Mouse (Mus musculus): ENCODE measurements around the gene Cyp1a2. TPM values are rescaled to one million over a fixed set of nuclear protein-coding genes. Genes with fewer than 3 reads are reported as not detected.

Gene Cyp1a2
- polyA plus RNA-seq, 1 experiment: not detected

DNA sequence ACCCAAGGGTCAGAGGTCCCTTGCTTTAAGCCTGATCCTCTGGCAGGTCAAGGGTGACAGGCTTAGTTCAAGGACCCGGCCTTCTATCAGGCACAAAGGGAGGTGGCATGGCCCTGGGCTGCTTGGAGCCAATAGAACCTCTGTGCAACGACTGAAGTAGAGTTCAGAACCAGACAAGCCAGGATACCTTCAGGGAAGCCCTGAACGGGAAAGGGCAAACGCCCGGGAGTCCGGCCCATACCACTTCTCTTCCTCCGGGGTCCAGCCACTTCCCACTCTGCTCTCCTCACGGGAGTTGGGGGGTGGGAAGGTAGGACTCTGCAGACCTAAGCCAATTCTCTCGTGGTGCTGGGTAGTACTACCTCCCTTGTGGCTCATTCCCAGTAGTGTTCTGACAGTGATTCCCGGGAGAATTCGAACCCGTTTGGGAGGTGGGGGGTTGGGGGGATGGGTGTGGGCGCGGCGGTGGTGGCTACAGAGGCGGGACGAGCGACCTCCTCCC, 39.0 kb downstream of the Cyp1a2 start:
- peak overlapping the region; percentile 100 for H3K27ac ChIP-seq (ENCODE audit: insufficient read depth, low read length)
- H3K4me3 ChIP-seq (ENCODE audit: extremely low read depth, insufficient read depth, insufficient read length): peak overlapping the region; percentile 96
- peaks cover 5% of the 10 kb centered on the region; the same call in 1 of the 2 replicates for H3K36me3 ChIP-seq (ENCODE audit: control insufficient read depth, insufficient read depth, low read length)
- TF ChIP-seq POLR2A (IDR thresholded peaks at IDR 0.05; ENCODE audit: low read depth, low read length): no peak
- no peak for TF ChIP-seq CTCF (IDR thresholded peaks at IDR 0.05; ENCODE audit: extremely low read depth, insufficient read depth, insufficient read length, insufficient replicate concordance)
- no peaks in the 10 kb centered on the region for H3K27me3 ChIP-seq (ENCODE audit: control insufficient read depth, insufficient read depth, low read length)
- DNase-seq (ENCODE audit: low read depth in 1 of 2, low spot score in 2 of 2): peak in 1 of 2 experiments; percentile 9
- peaks cover 49% of the 10 kb centered on the region; the same call in 1 of the 2 replicates for H3K4me1 ChIP-seq (ENCODE audit: control insufficient read depth, insufficient read depth, insufficient read length)
- WGBS: under 1% methylated on average over 18 of the region's 18 CpGs

DNA sequence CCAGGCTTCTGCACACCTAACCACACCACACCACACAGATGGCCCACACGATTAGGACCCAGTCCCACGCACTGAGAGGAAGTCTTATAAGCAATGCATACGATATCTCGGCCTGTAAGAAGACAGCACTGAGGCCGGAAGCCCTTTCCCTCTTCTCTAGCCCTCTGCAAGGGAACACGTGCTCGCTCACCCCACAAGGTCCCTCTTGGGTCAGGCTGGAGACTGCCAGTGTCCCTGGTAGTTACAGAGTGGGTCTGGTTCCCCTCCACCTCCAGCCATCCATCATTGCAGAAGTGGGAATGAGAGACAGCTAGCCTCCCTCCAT, 39.7 kb downstream of the Cyp1a2 start:
- TF ChIP-seq POLR2A (IDR thresholded peaks at IDR 0.05; ENCODE audit: low read depth, low read length) (peak; percentile 71), CTCF (IDR thresholded peaks at IDR 0.05; ENCODE audit: extremely low read depth, insufficient read depth, insufficient read length, insufficient replicate concordance) (no peak)
- Histone ChIP-seq H3K27ac (ENCODE audit: insufficient read depth, low read length) (peak overlapping the region; percentile 100), H3K36me3 (ENCODE audit: control insufficient read depth, insufficient read depth, low read length) (peaks cover 5% of the 10 kb centered on the region; the same call in 1 of the 2 replicates), H3K4me1 (ENCODE audit: control insufficient read depth, insufficient read depth, insufficient read length) (peaks cover 54% of the 10 kb centered on the region; the same call in 1 of the 2 replicates), H3K4me3 (ENCODE audit: extremely low read depth, insufficient read depth, insufficient read length) (peak overlapping the region; percentile 96), H3K27me3 (ENCODE audit: control insufficient read depth, insufficient read depth, low read length) (no peaks in the 10 kb centered on the region)
- WGBS: 0% methylated on average over 7 of the region's 7 CpGs
- peak in 1 of 2 experiments; percentile 64 for DNase-seq (ENCODE audit: low read depth in 1 of 2, low spot score in 2 of 2)

DNA sequence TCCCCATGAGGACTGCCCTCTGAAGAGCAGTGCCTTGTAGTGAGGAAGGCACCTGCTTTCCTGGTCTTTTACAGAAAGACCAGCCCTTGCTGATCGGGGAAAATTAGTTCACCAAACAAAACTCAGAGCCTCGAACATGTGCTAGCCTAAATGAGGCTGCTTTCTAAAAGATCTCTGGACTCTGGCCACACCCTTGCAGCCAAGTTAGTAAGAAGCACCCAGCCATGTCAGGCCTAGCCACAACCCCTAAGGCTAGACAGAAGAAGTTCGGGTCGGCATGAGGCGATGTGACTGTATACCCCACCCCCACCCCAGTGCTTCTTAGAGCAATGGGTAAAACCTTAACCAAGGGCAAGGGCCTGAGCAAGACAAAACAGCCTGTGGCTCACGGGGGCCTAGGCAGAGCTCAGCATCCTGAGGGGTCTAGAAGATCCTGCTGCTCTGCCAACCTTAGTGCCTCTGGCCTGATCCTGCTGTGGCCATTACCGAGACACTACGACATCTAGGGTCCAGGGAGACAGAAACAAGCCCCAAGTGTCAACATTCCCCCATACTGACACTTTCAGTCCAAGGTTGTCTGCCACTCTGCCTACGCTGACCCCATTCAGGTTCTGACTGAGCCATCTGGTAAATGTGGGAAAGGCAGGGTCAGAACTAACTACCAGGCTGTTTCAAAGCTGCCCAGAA, 40.2 kb downstream of the Cyp1a2 start:
- Histone ChIP-seq H3K27ac (ENCODE audit: insufficient read depth, low read length) (peak overlapping the region; percentile 100), H3K27me3 (ENCODE audit: control insufficient read depth, insufficient read depth, low read length) (no peaks in the 10 kb centered on the region), H3K36me3 (ENCODE audit: control insufficient read depth, insufficient read depth, low read length) (peaks cover 5% of the 10 kb centered on the region; the same call in 1 of the 2 replicates), H3K4me1 (ENCODE audit: control insufficient read depth, insufficient read depth, insufficient read length) (peaks cover 51% of the 10 kb centered on the region; the same call in 1 of the 2 replicates), H3K4me3 (ENCODE audit: extremely low read depth, insufficient read depth, insufficient read length) (peak overlapping the region; percentile 96)
- DNase-seq (ENCODE audit: low read depth in 1 of 2, low spot score in 2 of 2): peak in 1 of 2 experiments; percentile 63
- TF ChIP-seq POLR2A (IDR thresholded peaks at IDR 0.05; ENCODE audit: low read depth, low read length): no peak
- TF ChIP-seq CTCF (IDR thresholded peaks at IDR 0.05; ENCODE audit: extremely low read depth, insufficient read depth, insufficient read length, insufficient replicate concordance): no peak
- WGBS: 5% methylated on average over 9 of the region's 9 CpGs

DNA sequence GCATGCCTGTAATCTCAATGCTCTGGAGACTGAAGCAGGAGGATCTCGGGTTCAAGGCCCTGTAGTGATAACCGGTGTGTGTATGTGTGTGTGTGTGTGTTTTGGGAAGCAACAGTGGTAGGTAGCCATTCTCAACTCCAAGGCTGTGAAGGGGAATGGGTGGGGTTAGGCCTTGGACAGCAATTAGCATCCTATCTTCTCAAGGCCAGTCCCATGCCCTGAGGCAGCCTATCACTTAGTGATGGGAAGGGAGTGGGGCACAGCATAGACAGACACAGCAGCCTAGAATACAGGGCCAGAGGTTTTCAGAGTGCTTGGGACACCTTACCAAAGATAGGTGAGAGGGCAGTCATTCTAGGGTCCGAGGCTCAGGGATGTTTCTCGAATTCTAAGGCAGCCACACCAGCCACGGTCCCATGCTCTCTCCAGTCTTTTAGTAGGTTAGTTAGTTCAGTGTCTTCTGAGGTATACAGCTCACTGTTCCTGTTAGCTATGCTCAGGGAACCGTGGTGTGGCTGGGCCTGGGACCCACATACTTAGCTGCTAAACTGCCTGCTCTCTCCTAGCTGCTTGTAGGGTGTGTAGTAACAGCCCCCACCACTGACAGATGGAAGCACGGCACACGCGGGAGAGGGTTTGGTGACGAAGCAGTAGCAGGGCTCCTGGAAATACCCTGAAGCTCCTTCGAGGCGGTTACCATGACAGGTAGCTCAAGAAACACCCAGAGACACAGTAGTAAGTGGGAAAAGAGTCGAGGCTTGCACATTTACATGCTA, 41.5 kb downstream of the Cyp1a2 start:
- WGBS: 30% methylated on average over 13 of the region's 13 CpGs
- H3K27me3 ChIP-seq (ENCODE audit: control insufficient read depth, insufficient read depth, low read length): no peaks in the 10 kb centered on the region
- H3K4me3 ChIP-seq (ENCODE audit: extremely low read depth, insufficient read depth, insufficient read length): peak overlapping the region; percentile 96
- H3K4me1 ChIP-seq (ENCODE audit: control insufficient read depth, insufficient read depth, insufficient read length): peaks cover 45% of the 10 kb centered on the region
- peaks cover 5% of the 10 kb centered on the region; the same call in 1 of the 2 replicates for H3K36me3 ChIP-seq (ENCODE audit: control insufficient read depth, insufficient read depth, low read length)
- TF ChIP-seq CTCF (IDR thresholded peaks at IDR 0.05; ENCODE audit: extremely low read depth, insufficient read depth, insufficient read length, insufficient replicate concordance): no peak
- no peak for TF ChIP-seq POLR2A (IDR thresholded peaks at IDR 0.05; ENCODE audit: low read depth, low read length)
- no peak for DNase-seq (ENCODE audit: low read depth in 1 of 2, low spot score in 2 of 2)
- peak overlapping the region; percentile 100 for H3K27ac ChIP-seq (ENCODE audit: insufficient read depth, low read length)

DNA sequence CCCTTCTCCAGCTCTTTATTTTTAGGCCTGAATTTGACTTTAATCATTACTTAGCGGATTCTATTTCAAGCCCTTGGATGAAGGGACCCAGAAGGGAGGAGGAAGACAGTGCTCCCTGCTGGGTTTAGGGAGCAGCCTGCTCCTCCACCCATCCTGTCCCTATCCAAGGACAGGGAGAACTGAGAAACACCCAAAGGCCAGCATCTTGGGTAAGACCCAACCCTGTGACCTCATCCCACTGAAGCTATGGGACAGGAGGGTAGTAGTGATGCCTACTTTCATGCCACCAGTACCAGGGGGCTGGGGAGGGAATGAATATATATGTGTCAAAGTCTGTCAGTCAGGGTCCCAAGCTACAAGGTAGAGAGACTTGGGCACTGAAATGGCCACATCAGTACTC, 42.5 kb downstream of the Cyp1a2 start:
- Histone ChIP-seq H3K36me3 (ENCODE audit: control insufficient read depth, insufficient read depth, low read length) (peaks cover 5% of the 10 kb centered on the region; the same call in 1 of the 2 replicates), H3K27ac (ENCODE audit: insufficient read depth, low read length) (peak overlapping the region; percentile 100), H3K4me3 (ENCODE audit: extremely low read depth, insufficient read depth, insufficient read length) (peak overlapping the region; percentile 11; the same call in 1 of the 2 replicates), H3K27me3 (ENCODE audit: control insufficient read depth, insufficient read depth, low read length) (no peaks in the 10 kb centered on the region), H3K4me1 (ENCODE audit: control insufficient read depth, insufficient read depth, insufficient read length) (peaks cover 45% of the 10 kb centered on the region)
- WGBS: 71% methylated on average over 1 of the region's 1 CpGs
- TF ChIP-seq CTCF (IDR thresholded peaks at IDR 0.05; ENCODE audit: extremely low read depth, insufficient read depth, insufficient read length, insufficient replicate concordance) (no peak), POLR2A (IDR thresholded peaks at IDR 0.05; ENCODE audit: low read depth, low read length) (no peak)
- no peak for DNase-seq (ENCODE audit: low read depth in 1 of 2, low spot score in 2 of 2)

DNA sequence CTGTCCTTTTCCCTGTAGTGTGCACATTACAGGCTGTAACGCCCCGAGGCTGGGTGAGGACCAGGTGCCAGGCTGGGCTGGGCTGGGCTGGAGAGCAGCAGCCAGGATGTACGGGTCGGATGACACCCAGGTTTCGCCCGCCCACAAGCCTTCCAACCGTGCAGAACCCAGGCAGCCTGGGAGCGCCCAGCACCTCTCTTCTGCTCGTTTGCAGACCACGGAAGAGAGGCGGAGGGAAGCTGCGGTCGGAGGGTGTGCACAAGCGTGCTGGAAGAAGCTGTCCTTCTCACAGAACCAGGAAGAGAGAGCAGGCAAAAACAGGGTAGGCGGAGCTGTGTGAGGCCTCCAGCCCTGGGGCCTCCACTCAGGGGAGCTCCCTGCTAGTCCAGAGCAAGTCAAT, 43.1 kb downstream of the Cyp1a2 start:
- Histone ChIP-seq H3K27ac (ENCODE audit: insufficient read depth, low read length) (peak overlapping the region; percentile 100), H3K36me3 (ENCODE audit: control insufficient read depth, insufficient read depth, low read length) (peaks cover 5% of the 10 kb centered on the region; the same call in 1 of the 2 replicates), H3K27me3 (ENCODE audit: control insufficient read depth, insufficient read depth, low read length) (no peaks in the 10 kb centered on the region), H3K4me1 (ENCODE audit: control insufficient read depth, insufficient read depth, insufficient read length) (peaks cover 49% of the 10 kb centered on the region), H3K4me3 (ENCODE audit: extremely low read depth, insufficient read depth, insufficient read length) (peak overlapping the region; percentile 46)
- DNase-seq (ENCODE audit: low read depth in 1 of 2, low spot score in 2 of 2): peak; percentile 89 to 97
- TF ChIP-seq POLR2A (IDR thresholded peaks at IDR 0.05; ENCODE audit: low read depth, low read length): peak; percentile 1; the same call in 1 of the 2 replicates
- TF ChIP-seq CTCF (IDR thresholded peaks at IDR 0.05; ENCODE audit: extremely low read depth, insufficient read depth, insufficient read length, insufficient replicate concordance): no peak
- WGBS: under 1% methylated on average over 15 of the region's 15 CpGs
